Mouse (Mus musculus): Measurements from ENCODE around the gene Grik2.

- TF ChIP-seq MAFK (IDR thresholded peaks at IDR 0.05; ENCODE audit: insufficient read depth, low read depth, low read length) (no peak), ZC3H11A (IDR thresholded peaks at IDR 0.05; ENCODE audit: borderline replicate concordance, low read depth, low read length) (no peak), ZNF384 (IDR thresholded peaks at IDR 0.05; ENCODE audit: low read depth, low read length) (no peak), CHD2 (IDR thresholded peaks at IDR 0.05; ENCODE audit: low read depth, low read length) (no peak), HCFC1 (IDR thresholded peaks at IDR 0.05; ENCODE audit: borderline replicate concordance, insufficient read depth, low read length) (no peak)
Observed at GRCm38 (mm10) chr10:49497302-49497701, 291.3 kb downstream of the Grik2 start.
